Comparison of ENCODE assay signal across 9 mouse cellular contexts in the genomic region with DNA sequence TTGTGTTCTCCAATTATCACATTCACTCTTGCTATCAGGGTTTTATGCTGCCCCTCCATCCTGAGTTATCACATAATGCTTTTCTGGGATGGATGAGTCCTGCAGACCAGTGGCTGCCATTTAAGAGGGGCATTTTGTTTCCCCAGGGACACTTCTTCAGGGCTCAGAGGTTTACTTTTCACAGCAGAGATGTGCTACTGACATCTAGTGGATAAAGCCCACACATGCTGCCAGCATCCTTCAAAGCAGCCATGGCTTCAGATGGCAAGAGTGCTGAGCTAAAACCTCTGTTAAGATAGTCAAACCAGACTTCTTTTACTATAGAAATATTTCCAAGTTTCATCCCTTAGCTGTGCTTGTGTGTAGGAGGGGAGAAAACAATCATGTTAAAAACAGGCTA. TPM values are rescaled to one million over a fixed set of nuclear protein-coding genes. Genes with fewer than 3 reads are reported as not detected.
A peak's percentile ranks its signal among the peaks of the same experiment; 100 is the strongest.
DNase-seq lines count a peak whose midpoint lies in the region; ATAC-seq and TF ChIP-seq lines count a peak whose summit lies in the region.
"Had no signal": no experiment of that assay in that cellular context is flagged by ENCODE, and none has a peak within 500 bp of the region (broad histone marks: within the 10 kb centered on the region; RNA-seq: fewer than 3 reads in every experiment).

No protein-coding gene starts in this region.

- H3K4me2 ChIP-seq in liver, embryonic 12.5 days: no peak overlapping the region
- H3K4me2 ChIP-seq: embryonic facial prominence, embryonic 13.5 days had no signal

- no peaks in the 10 kb centered on the region for H3K4me1 ChIP-seq in liver, adult 2 months (ENCODE audit: control insufficient read depth, insufficient read depth, low read length)
- no peaks in the 10 kb centered on the region for H3K4me1 ChIP-seq in liver, embryonic 12.5 days
- H3K4me1 ChIP-seq: embryonic facial prominence, embryonic 13.5 days had no signal

- H3K36me3 ChIP-seq in liver, adult 2 months (ENCODE audit: control insufficient read depth, insufficient read depth, low read length): no peaks in the 10 kb centered on the region
- no peaks in the 10 kb centered on the region for H3K36me3 ChIP-seq in liver, embryonic 12.5 days
- H3K36me3 ChIP-seq: embryonic facial prominence, embryonic 13.5 days had no signal

- H3K27me3 ChIP-seq in liver, adult 2 months (ENCODE audit: control insufficient read depth, insufficient read depth, low read length): no peaks in the 10 kb centered on the region
- no peaks in the 10 kb centered on the region for H3K27me3 ChIP-seq in liver, embryonic 12.5 days (replicated peaks)
- H3K27me3 ChIP-seq: embryonic facial prominence, embryonic 13.5 days had no signal

- no peaks in the 10 kb centered on the region for H3K79me2 ChIP-seq in liver, adult 2 months (ENCODE audit: control insufficient read depth, insufficient read depth, low read length)

- no peaks in the 10 kb centered on the region for H3K9me3 ChIP-seq in liver, embryonic 12.5 days (replicated peaks)
- H3K9me3 ChIP-seq: embryonic facial prominence, embryonic 13.5 days had no signal

- no peak for DNase-seq in cerebellum, adult 9-10 months
- no peak for DNase-seq in liver, adult 2 months (ENCODE audit: extremely low read depth, low read depth, low spot score)
- peak; percentile 51 for DNase-seq in embryo, embryonic 11 days
- DNase-seq in mesoderm, embryonic 11.5 days (ENCODE audit: low read depth, low spot score): peak; percentile 37
- DNase-seq in B cell, adult 2 months: no peak
- DNase-seq in thymus, postnatal 36 days: no peak

- H3K9ac ChIP-seq in liver, adult 2 months (ENCODE audit: low read depth, low read length): no peak overlapping the region
- H3K9ac ChIP-seq in liver, embryonic 12.5 days: no peak overlapping the region
- H3K9ac ChIP-seq: embryonic facial prominence, embryonic 13.5 days had no signal

- no peak overlapping the region for H3K4me3 ChIP-seq in liver, adult 2 months (ENCODE audit: insufficient read depth, low read depth, low read length)
- no peak overlapping the region for H3K4me3 ChIP-seq in liver, embryonic 12.5 days
- H3K4me3 ChIP-seq: embryonic facial prominence, embryonic 13.5 days had no signal

- ATAC-seq in cerebellum, adult (ENCODE audit: insufficient number of reproducible peaks, low FRiP score, low TSS enrichment): peak; percentile 82
- ATAC-seq in liver, embryonic 12.5 days: no peak

- TF ChIP-seq POLR2A in liver, adult 2 months (IDR thresholded peaks at IDR 0.05; ENCODE audit: extremely low read depth, insufficient read depth, low read length): no peak

- H3K27ac ChIP-seq in liver, adult 2 months (replicated peaks; ENCODE audit: insufficient read depth, low read depth, low read length): no peak overlapping the region
- H3K27ac ChIP-seq in liver, embryonic 12.5 days: no peak overlapping the region
- H3K27ac ChIP-seq: embryonic facial prominence, embryonic 13.5 days had no signal

- TF ChIP-seq CTCF in liver, adult 2 months (IDR thresholded peaks at IDR 0.05; ENCODE audit: low read depth, low read length): peak; percentile 33; the same call in 1 of the 2 replicates

RNA-seq across cellular contexts. Expression of a gene that starts 8.7 kb away (rescaled TPM):
- total RNA-seq in liver, adult 2 months (2014; rRNA removed): 3.5 and 7.4 TPM in 2 replicates
- polyA plus RNA-seq in liver, adult 2 months (2012; rRNA removed): 2.1 and 2.5 TPM in 2 replicates
- 0.29 and 0.35 TPM in 2 replicates for polyA plus RNA-seq in liver, embryonic 12.5 days (2016; fragmentation: Nextera tagmentation; extraction: Ambion mirVana)

Comparison
In these comparisons a context has a peak if more than half of its experiments do, and no peak if none do; other contexts are left out.
1. DNase-seq: peak in embryo, embryonic 11 days (single experiment) and mesoderm, embryonic 11.5 days (single experiment); none in cerebellum, adult 9-10 months (single experiment), liver, adult 2 months (single experiment), B cell, adult 2 months (0 of 2) and thymus, postnatal 36 days (0 of 2).